Mouse (Mus musculus): Measurements from ENCODE around the gene Wdr73. TPM values are rescaled to one million over a fixed set of nuclear protein-coding genes. Genes with fewer than 3 reads are reported as not detected.

The Wdr73 gene
- polyA plus RNA-seq, 1 experiment: 10.7 TPM

- TF ChIP-seq CTCF (IDR thresholded peaks at IDR 0.05; ENCODE audit: low read depth, low read length) (no peak), POLR2A (IDR thresholded peaks at IDR 0.05; ENCODE audit: borderline replicate concordance, low read depth, low read length) (no peak)
- H3K4me3 ChIP-seq (ENCODE audit: insufficient read depth, low read length): no peak overlapping the region
- peaks cover 9% of the 10 kb centered on the region for H3K4me1 ChIP-seq (ENCODE audit: control insufficient read depth, insufficient read depth, low read length)
- no peak overlapping the region for H3K27ac ChIP-seq (ENCODE audit: insufficient read depth, low read depth, low read length)
Measured at GRCm38 (mm10) chr7:80897134-80897533, 3.9 kb downstream of the Wdr73 start.

GRCm38 (mm10) chr7:80894815-80895519 lies 6.1 kb downstream of the Wdr73 start:
- Histone ChIP-seq H3K4me3 (ENCODE audit: insufficient read depth, low read length) (no peak overlapping the region), H3K27ac (ENCODE audit: insufficient read depth, low read depth, low read length) (no peak overlapping the region), H3K4me1 (ENCODE audit: control insufficient read depth, insufficient read depth, low read length) (peaks cover 4% of the 10 kb centered on the region)
- TF ChIP-seq POLR2A (IDR thresholded peaks at IDR 0.05; ENCODE audit: borderline replicate concordance, low read depth, low read length) (no peak), CTCF (IDR thresholded peaks at IDR 0.05; ENCODE audit: low read depth, low read length) (no peak)

DNA sequence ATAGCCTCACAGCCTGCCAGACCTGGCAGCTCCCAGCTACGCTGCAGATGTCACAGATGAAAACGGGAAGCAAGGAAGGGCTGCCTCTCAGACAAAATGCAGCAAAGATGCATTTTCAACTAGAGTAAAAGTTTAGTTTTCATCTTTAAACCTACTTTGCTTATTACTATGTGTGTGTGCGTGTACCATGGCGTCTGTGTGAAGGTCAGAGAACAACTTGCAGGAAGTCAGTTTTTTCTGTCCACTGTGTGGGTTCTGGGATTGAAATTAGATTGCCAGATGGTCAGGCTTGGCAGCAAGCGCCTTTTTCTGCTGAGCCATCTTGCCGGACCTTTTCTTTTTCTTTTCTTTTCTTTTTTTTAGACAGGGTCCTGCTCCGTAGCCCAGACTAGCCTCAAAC lies 6.9 kb downstream of the Wdr73 start:
- no peak overlapping the region for H3K4me3 ChIP-seq (ENCODE audit: insufficient read depth, low read length)
- no peak for TF ChIP-seq CTCF (IDR thresholded peaks at IDR 0.05; ENCODE audit: low read depth, low read length)
- no peak for TF ChIP-seq POLR2A (IDR thresholded peaks at IDR 0.05; ENCODE audit: borderline replicate concordance, low read depth, low read length)
- peaks cover 2% of the 10 kb centered on the region; the same call in 1 of the 2 replicates for H3K4me1 ChIP-seq (ENCODE audit: control insufficient read depth, insufficient read depth, low read length)
- H3K27ac ChIP-seq (ENCODE audit: insufficient read depth, low read depth, low read length): no peak overlapping the region

DNA sequence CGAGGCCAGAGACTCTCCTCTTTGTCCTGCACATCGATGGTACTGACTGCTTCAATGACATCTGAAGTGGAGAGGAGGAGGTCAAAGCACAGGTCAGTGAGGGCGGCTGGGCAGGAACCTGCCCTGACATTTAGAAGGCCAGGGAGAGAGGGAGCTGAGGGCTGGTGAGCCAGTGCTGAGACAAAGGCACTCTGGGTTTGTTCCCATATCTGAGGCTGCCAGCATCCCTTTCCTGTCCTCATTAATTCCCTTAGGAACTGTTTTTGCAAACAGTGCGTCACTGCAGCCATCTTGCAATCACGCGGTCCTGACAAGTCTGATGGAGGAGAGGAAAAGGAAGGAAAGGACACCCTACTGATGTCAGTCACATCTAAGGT lies 7.3 kb downstream of the Wdr73 start:
- Histone ChIP-seq H3K4me3 (ENCODE audit: insufficient read depth, low read length) (no peak overlapping the region), H3K27ac (ENCODE audit: insufficient read depth, low read depth, low read length) (no peak overlapping the region), H3K4me1 (ENCODE audit: control insufficient read depth, insufficient read depth, low read length) (peaks cover 2% of the 10 kb centered on the region; the same call in 1 of the 2 replicates)
- TF ChIP-seq POLR2A (IDR thresholded peaks at IDR 0.05; ENCODE audit: borderline replicate concordance, low read depth, low read length): no peak
- TF ChIP-seq CTCF (IDR thresholded peaks at IDR 0.05; ENCODE audit: low read depth, low read length): no peak

- Histone ChIP-seq H3K4me3 (ENCODE audit: insufficient read depth, low read length) (no peak overlapping the region), H3K4me1 (ENCODE audit: control insufficient read depth, insufficient read depth, low read length) (peaks cover 2% of the 10 kb centered on the region; the same call in 1 of the 2 replicates), H3K27ac (ENCODE audit: insufficient read depth, low read depth, low read length) (no peak overlapping the region)
- TF ChIP-seq POLR2A (IDR thresholded peaks at IDR 0.05; ENCODE audit: borderline replicate concordance, low read depth, low read length) (no peak), CTCF (IDR thresholded peaks at IDR 0.05; ENCODE audit: low read depth, low read length) (no peak)
Measured at GRCm38 (mm10) chr7:80893086-80893752, 7.8 kb downstream of the Wdr73 start.

DNA sequence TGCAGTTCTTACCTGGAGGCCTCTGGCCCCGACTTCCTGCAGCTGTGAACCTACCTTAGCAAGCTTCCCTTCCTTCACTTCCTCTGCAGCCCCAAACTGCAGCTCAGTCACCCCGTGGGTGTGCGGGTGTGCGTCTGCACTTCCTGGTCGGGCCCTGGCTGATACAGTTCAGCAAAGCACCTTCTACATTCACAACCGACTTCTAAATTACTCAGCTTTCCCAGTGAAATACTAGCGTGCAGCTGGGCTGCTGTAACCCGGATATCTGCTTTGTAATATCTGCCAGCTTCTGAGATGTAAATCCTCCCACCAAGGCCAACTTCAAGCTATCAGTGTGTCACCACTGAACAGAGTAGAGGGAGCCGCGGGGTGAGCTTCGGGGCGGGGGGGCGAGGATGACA lies 11.2 kb downstream of the Wdr73 start:
- Histone ChIP-seq H3K4me1 (ENCODE audit: control insufficient read depth, insufficient read depth, low read length) (peaks cover 2% of the 10 kb centered on the region; the same call in 1 of the 2 replicates), H3K4me3 (ENCODE audit: insufficient read depth, low read length) (no peak overlapping the region), H3K27ac (ENCODE audit: insufficient read depth, low read depth, low read length) (no peak overlapping the region)
- no peak for TF ChIP-seq POLR2A (IDR thresholded peaks at IDR 0.05; ENCODE audit: borderline replicate concordance, low read depth, low read length)
- no peak for TF ChIP-seq CTCF (IDR thresholded peaks at IDR 0.05; ENCODE audit: low read depth, low read length)

GRCm38 (mm10) chr7:80889021-80889511 lies 12.0 kb downstream of the Wdr73 start:
- no peak overlapping the region for H3K27ac ChIP-seq (ENCODE audit: insufficient read depth, low read depth, low read length)
- TF ChIP-seq POLR2A (IDR thresholded peaks at IDR 0.05; ENCODE audit: borderline replicate concordance, low read depth, low read length) (no peak), CTCF (IDR thresholded peaks at IDR 0.05; ENCODE audit: low read depth, low read length) (no peak)

DNA sequence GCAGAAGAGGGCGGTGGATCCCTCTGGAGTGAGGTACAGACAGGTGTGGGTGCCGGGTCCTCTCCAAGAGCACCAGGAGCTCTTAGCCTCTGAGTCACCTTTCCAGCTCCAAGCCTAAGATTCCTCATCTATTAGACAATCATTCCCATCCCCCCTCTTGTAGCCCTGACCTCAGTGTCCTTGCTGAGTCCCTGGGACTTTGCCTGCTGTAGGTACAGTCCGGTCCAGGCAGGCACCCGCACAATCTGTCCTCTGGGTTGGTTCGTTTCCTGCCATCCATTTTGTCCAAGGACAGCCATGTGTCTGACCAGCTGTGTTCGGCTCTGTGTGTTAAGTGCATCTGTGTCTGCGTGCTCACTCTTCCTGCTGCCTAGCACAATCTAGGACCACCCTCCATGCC lies 12.5 kb downstream of the Wdr73 start:
- Histone ChIP-seq H3K27ac (ENCODE audit: insufficient read depth, low read depth, low read length) (no peak overlapping the region), H3K4me3 (ENCODE audit: insufficient read depth, low read length) (no peak overlapping the region)
- TF ChIP-seq POLR2A (IDR thresholded peaks at IDR 0.05; ENCODE audit: borderline replicate concordance, low read depth, low read length) (no peak), CTCF (IDR thresholded peaks at IDR 0.05; ENCODE audit: low read depth, low read length) (no peak)

More at GRCm38 (mm10) chr7:80889021-80889511, 12.0 kb downstream of the Wdr73 start:
- H3K4me3 ChIP-seq (ENCODE audit: insufficient read depth, low read length): no peak overlapping the region
- peaks cover 2% of the 10 kb centered on the region; the same call in 1 of the 2 replicates for H3K4me1 ChIP-seq (ENCODE audit: control insufficient read depth, insufficient read depth, low read length)

DNA sequence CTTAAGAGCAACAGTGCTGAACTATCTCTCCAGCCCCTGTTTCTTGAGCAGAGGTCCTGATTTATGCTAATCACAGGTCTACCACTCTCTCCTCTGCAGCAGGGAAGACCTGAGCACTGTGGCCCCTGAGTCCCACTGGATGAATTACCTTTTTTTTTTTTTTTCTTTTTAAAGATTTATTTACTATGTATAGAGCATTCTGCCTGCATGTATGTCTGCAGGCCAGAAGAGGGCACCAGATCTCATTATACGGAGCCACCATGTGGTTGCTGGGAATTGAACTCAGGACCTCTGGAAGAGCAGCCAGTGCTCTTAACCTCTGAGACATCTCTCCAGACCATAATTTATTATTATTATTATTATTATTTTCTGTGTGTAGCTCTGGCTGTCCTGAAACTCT lies 15.4 kb downstream of the Wdr73 start:
- H3K4me3 ChIP-seq (ENCODE audit: insufficient read depth, low read length): no peak overlapping the region
- no peak for TF ChIP-seq CTCF (IDR thresholded peaks at IDR 0.05; ENCODE audit: low read depth, low read length)
- TF ChIP-seq POLR2A (IDR thresholded peaks at IDR 0.05; ENCODE audit: borderline replicate concordance, low read depth, low read length): no peak
- H3K27ac ChIP-seq (ENCODE audit: insufficient read depth, low read depth, low read length): no peak overlapping the region
- peaks cover 9% of the 10 kb centered on the region for H3K4me1 ChIP-seq (ENCODE audit: control insufficient read depth, insufficient read depth, low read length)

More for the DNA sequence above, 12.5 kb downstream of the Wdr73 start:
- H3K4me1 ChIP-seq (ENCODE audit: control insufficient read depth, insufficient read depth, low read length): peaks cover 2% of the 10 kb centered on the region; the same call in 1 of the 2 replicates

All from bone marrow macrophage, adult 2 months (primary cell).